Mouse (Mus musculus): ENCODE results near the gene Hs3st2. TPM values are rescaled to one million over a fixed set of nuclear protein-coding genes. Genes with fewer than 3 reads are reported as not detected.

Gene Hs3st2
- total and polyA plus RNA-seq, 3 experiments, result not detected

DNA sequence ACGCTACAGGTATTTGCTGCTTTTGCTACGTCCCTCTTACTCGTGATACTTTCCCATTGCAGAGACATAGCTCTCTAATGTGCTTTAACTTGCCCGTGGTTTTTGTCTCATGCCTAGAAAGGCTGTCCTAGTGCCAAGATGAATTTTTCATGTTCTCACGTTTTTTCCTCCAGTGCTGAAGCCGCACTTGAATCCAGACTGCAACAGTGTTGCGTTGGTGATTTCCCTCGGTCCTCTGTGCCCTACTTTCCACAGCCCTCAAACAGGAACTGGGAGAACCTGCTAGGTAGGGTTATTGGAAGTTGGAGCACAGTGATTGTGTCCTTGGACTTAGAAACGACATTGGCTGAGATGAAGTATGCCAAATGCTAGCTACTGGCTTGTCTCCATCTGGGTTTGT, 97.7 kb downstream of the Hs3st2 start:
- H3K27ac ChIP-seq (ENCODE audit: control insufficient read depth, low read depth, low read length), result no peak overlapping the region
- H3K36me3 ChIP-seq (ENCODE audit: control insufficient read depth in 1 of 2, insufficient read depth in 2 of 2, low read length in 2 of 2), result no peaks in the 10 kb centered on the region
- no peaks in the 10 kb centered on the region for H3K27me3 ChIP-seq (ENCODE audit: control insufficient read depth in 1 of 2, insufficient read depth in 2 of 2, low read length in 2 of 2)
- no peak overlapping the region for H3K4me3 ChIP-seq (ENCODE audit: control insufficient read depth in 1 of 2, insufficient read depth in 1 of 2, low read depth in 2 of 2, low read length in 2 of 2)
- no peaks in the 10 kb centered on the region for H3K79me2 ChIP-seq (ENCODE audit: control insufficient read depth, insufficient read depth, low read length, poor library complexity)
- TF ChIP-seq POLR2A (IDR thresholded peaks at IDR 0.05; ENCODE audit: control insufficient read depth in 1 of 2, insufficient read depth in 1 of 2, low read depth in 1 of 2, low read length in 2 of 2, poor library complexity in 1 of 2), result no peak
- DNase-seq (ENCODE audit: low read depth, low spot score), result no peak
- no peak overlapping the region for H3K9ac ChIP-seq (ENCODE audit: control insufficient read depth, low read depth, low read length, poor library complexity, severe bottlenecking)
- H3K9me3 ChIP-seq (replicated peaks; ENCODE audit: insufficient read depth, low read length), result no peaks in the 10 kb centered on the region
- no peaks in the 10 kb centered on the region for H3K4me1 ChIP-seq (ENCODE audit: control insufficient read depth in 1 of 2, insufficient read depth in 2 of 2, low read length in 2 of 2)

DNA sequence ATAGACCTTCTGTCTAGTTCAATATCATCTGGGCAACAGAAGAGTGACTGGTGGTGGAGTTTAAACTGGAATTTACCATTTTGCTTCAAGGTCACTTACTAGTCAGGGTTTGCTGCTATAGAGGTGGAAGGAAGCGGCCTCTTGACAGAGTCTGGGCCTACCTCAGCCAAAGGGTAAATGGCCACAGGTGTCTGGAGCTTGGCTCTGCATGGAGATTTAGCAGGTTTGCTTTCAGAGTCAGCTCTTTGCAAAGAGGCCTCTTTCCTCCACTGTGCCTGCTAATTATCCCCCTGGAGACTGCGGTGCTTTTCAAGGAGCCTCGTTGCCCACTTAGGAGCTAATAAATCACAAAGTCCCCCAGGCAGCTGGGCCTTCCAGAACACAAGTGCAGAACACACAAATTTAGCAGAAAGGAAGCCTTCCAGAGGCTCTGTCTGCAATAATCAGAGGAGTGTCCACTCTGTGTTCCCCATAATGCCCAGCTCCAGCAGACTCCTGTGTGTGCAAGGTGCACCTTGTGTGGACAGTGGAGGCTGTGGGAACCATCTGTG, 99.9 kb downstream of the Hs3st2 start:
- Histone ChIP-seq H3K4me1 (ENCODE audit: control insufficient read depth in 1 of 2, insufficient read depth in 2 of 2, low read length in 2 of 2) (no peaks in the 10 kb centered on the region), H3K9me3 (replicated peaks; ENCODE audit: insufficient read depth, low read length) (no peaks in the 10 kb centered on the region), H3K9ac (ENCODE audit: control insufficient read depth, low read depth, low read length, poor library complexity, severe bottlenecking) (no peak overlapping the region), H3K36me3 (ENCODE audit: control insufficient read depth in 1 of 2, insufficient read depth in 2 of 2, low read length in 2 of 2) (no peaks in the 10 kb centered on the region), H3K79me2 (ENCODE audit: control insufficient read depth, insufficient read depth, low read length, poor library complexity) (no peaks in the 10 kb centered on the region), H3K4me3 (ENCODE audit: control insufficient read depth in 1 of 2, insufficient read depth in 1 of 2, low read depth in 2 of 2, low read length in 2 of 2) (no peak overlapping the region), H3K27me3 (ENCODE audit: control insufficient read depth in 1 of 2, insufficient read depth in 2 of 2, low read length in 2 of 2) (0 out of 4 replicates have a peak, but pooled peaks cover 0 to 1% of the 10 kb centered on the region in 2 experiments), H3K27ac (ENCODE audit: control insufficient read depth, low read depth, low read length) (no peak overlapping the region)
- DNase-seq (ENCODE audit: low read depth, low spot score), result no peak
- TF ChIP-seq ZNF384 (IDR thresholded peaks at IDR 0.05; ENCODE audit: low read depth, low read length), result no peak
- no peak for TF ChIP-seq MYB (IDR thresholded peaks at IDR 0.05; ENCODE audit: low read depth, low read length)
- no peak for TF ChIP-seq MYC (IDR thresholded peaks at IDR 0.05; ENCODE audit: low read depth, low read length)
- TF ChIP-seq TCF12 (IDR thresholded peaks at IDR 0.05; ENCODE audit: low read depth, low read length), result no peak
- no peak for TF ChIP-seq NELFE (IDR thresholded peaks at IDR 0.05; ENCODE audit: low read depth, low read length)
- no peak for TF ChIP-seq NRF1 (IDR thresholded peaks at IDR 0.05; ENCODE audit: insufficient read depth, low read depth, low read length, poor library complexity, severe bottlenecking)
- TF ChIP-seq CHD1 (IDR thresholded peaks at IDR 0.05; ENCODE audit: low read depth, low read length), result no peak
- no peak for TF ChIP-seq GABPA (IDR thresholded peaks at IDR 0.05; ENCODE audit: low read depth, low read length)
- no peak for TF ChIP-seq E2F4 (IDR thresholded peaks at IDR 0.05; ENCODE audit: borderline replicate concordance, low read depth, low read length)
- TF ChIP-seq BHLHE40 (IDR thresholded peaks at IDR 0.05; ENCODE audit: borderline replicate concordance, low read depth, low read length), result no peak
- TF ChIP-seq POLR2AphosphoS5 (IDR thresholded peaks at IDR 0.05; ENCODE audit: borderline replicate concordance, low read depth, low read length), result no peak

DNA sequence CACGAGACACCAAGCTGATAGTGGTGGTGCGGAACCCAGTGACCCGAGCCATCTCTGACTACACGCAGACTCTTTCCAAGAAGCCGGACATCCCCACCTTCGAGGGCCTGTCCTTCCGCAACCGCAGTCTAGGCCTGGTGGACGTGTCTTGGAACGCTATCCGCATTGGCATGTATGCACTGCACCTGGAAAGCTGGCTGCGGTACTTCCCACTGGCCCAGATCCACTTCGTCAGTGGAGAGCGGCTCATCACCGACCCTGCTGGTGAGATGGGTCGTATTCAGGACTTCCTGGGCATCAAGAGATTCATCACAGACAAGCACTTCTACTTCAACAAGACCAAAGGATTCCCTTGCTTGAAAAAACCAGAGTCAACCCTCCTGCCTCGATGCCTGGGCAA, 108.9 kb downstream of the Hs3st2 start:
- 0 out of 4 replicates have a peak, but pooled peaks cover 0 to 1% of the 10 kb centered on the region in 2 experiments for H3K27me3 ChIP-seq (ENCODE audit: control insufficient read depth in 1 of 2, insufficient read depth in 2 of 2, low read length in 2 of 2)
- no peak for DNase-seq (ENCODE audit: low read depth, low spot score)

More for the DNA sequence above, 108.9 kb downstream of the Hs3st2 start:
- no peaks in the 10 kb centered on the region for H3K79me2 ChIP-seq (ENCODE audit: control insufficient read depth, insufficient read depth, low read length, poor library complexity)
- no peak overlapping the region for H3K27ac ChIP-seq (ENCODE audit: control insufficient read depth, low read depth, low read length)
- no peaks in the 10 kb centered on the region for H3K4me1 ChIP-seq (ENCODE audit: control insufficient read depth in 1 of 2, insufficient read depth in 2 of 2, low read length in 2 of 2)
- H3K4me3 ChIP-seq (ENCODE audit: control insufficient read depth in 1 of 2, insufficient read depth in 1 of 2, low read depth in 2 of 2, low read length in 2 of 2), result no peak overlapping the region
- H3K9me3 ChIP-seq (replicated peaks; ENCODE audit: insufficient read depth, low read length), result no peaks in the 10 kb centered on the region
- no peak overlapping the region for H3K9ac ChIP-seq (ENCODE audit: control insufficient read depth, low read depth, low read length, poor library complexity, severe bottlenecking)
- TF ChIP-seq ELF1 (IDR thresholded peaks at IDR 0.05; ENCODE audit: low read depth, low read length) (no peak), RCOR1 (IDR thresholded peaks at IDR 0.05; ENCODE audit: low read depth, low read length) (no peak), POLR2AphosphoS5 (IDR thresholded peaks at IDR 0.05; ENCODE audit: borderline replicate concordance, low read depth, low read length) (no peak), E2F4 (IDR thresholded peaks at IDR 0.05; ENCODE audit: borderline replicate concordance, low read depth, low read length) (no peak), CTCF (IDR thresholded peaks at IDR 0.05 in 2 of 3, conservative IDR thresholded peaks at IDR 0.05 in 1 of 3; ENCODE audit: control insufficient read depth in 1 of 3, insufficient read depth in 1 of 3, low read depth in 2 of 3, low read length in 3 of 3, poor library complexity in 1 of 3, severe bottlenecking in 1 of 3) (no peak), MXI1 (IDR thresholded peaks at IDR 0.05; ENCODE audit: low read depth, low read length) (no peak)
- no peaks in the 10 kb centered on the region for H3K36me3 ChIP-seq (ENCODE audit: control insufficient read depth in 1 of 2, insufficient read depth in 2 of 2, low read length in 2 of 2)
